In the genomic region with DNA sequence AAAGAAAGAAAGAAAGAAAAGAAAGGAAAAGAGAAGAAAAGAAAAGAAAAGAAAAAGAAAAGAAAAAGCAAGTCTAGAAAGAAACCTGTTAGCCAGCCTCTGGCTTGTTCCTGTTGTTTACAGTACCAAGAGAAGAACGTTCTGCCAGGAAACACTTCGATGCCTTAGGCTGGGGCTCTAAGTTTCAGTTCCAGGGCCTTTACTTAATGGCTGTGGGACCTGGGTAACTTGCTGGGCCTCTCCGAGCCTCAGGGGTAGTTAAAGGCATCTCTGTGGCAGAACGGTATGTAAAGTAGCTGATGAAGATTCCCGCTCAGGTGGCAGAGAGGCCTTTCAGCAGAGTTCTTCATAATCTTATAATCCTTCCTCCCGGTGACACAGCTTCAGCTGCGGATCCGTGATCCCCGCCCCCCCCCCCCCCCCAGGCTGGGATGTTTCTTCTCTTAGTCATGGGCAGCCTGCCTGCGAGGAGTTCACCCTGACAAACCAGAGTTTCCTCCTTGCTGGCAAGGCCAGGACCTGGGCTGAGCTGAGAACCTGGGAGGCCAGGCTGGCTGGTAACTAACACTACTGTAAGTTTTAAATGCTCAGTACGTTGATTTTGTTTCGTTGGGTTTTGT, we compare ENCODE assay signal across 11 mouse cellular contexts. TPM values are rescaled to one million over a fixed set of nuclear protein-coding genes. Genes with fewer than 3 reads are reported as not detected.
DNase-seq lines count a peak whose midpoint lies in the region; ATAC-seq and TF ChIP-seq lines count a peak whose summit lies in the region.
"Had no signal": no experiment of that assay in that cellular context is flagged by ENCODE, and none has a peak within 500 bp of the region (broad histone marks: within the 10 kb centered on the region; RNA-seq: fewer than 3 reads in every experiment).

No protein-coding gene starts in this region.

- H3K4me2 ChIP-seq in kidney, embryonic 14.5 days (replicated peaks; ENCODE audit: low read depth, low read length): no peak overlapping the region
- H3K4me2 ChIP-seq in lung, embryonic 14.5 days: no peak overlapping the region

- no peak overlapping the region for H3K4me3 ChIP-seq in kidney, embryonic 14.5 days (ENCODE audit: low read length)
- no peak overlapping the region for H3K4me3 ChIP-seq in lung, embryonic 14.5 days (ENCODE audit: low read depth, low read length)
- H3K4me3 ChIP-seq: neural tube, embryonic 13.5 days had no signal

- peak; percentile 44 for DNase-seq in adrenal gland, postnatal 14 days
- DNase-seq in adrenal gland, postnatal 10 days: no peak
- DNase-seq in kidney, postnatal 14 days: no peak
- DNase-seq in Muller cell, postnatal 12 days (ENCODE audit: inconsistent ontology term): peak; percentile 83
- peak; percentile 12 for DNase-seq in lung, embryonic 14.5 days
- DNase-seq in thymus, postnatal 25 days: no peak
- no peak for DNase-seq in embryo, embryonic 11 days
- DNase-seq: spleen, adult 18-20 months had no signal

- H3K36me3 ChIP-seq in kidney, embryonic 14.5 days (ENCODE audit: control insufficient read depth, insufficient read depth, low read length): no peaks in the 10 kb centered on the region
- H3K36me3 ChIP-seq in lung, embryonic 14.5 days (ENCODE audit: insufficient read depth): no peaks in the 10 kb centered on the region
- H3K36me3 ChIP-seq: neural tube, embryonic 13.5 days had no signal

- no peak for TF ChIP-seq CTCF in lung, embryonic 14.5 days (IDR thresholded peaks at IDR 0.05; ENCODE audit: low read depth)

- H3K4me1 ChIP-seq in kidney, embryonic 14.5 days (ENCODE audit: control insufficient read depth, insufficient read depth, low read length): peaks cover 2% of the 10 kb centered on the region; the same call in 1 of the 2 replicates
- H3K4me1 ChIP-seq in lung, embryonic 14.5 days (ENCODE audit: insufficient read depth): peaks cover 7% of the 10 kb centered on the region

- H3K27ac ChIP-seq in kidney, embryonic 14.5 days (ENCODE audit: low read depth, low read length): no peak overlapping the region; the same call in 1 of the 2 replicates
- peak overlapping the region; percentile 73 for H3K27ac ChIP-seq in lung, embryonic 14.5 days (ENCODE audit: low read depth)
- H3K27ac ChIP-seq: neural tube, embryonic 13.5 days had no signal

- WGBS in kidney, embryonic 14.5 days: 30% methylated on average over 12 of the region's 12 CpGs
- WGBS in lung, embryonic 14.5 days: 20% methylated on average over 12 of the region's 12 CpGs

- ATAC-seq in kidney, embryonic 14.5 days (ENCODE audit: low FRiP score, low TSS enrichment): no peak
- ATAC-seq in lung, embryonic 14.5 days (ENCODE audit: insufficient read depth): no peak

- peak overlapping the region; percentile 7; the same call in 1 of the 2 replicates for H3K9ac ChIP-seq in kidney, embryonic 14.5 days (ENCODE audit: low read depth, low read length)
- H3K9ac ChIP-seq in lung, embryonic 14.5 days: no peak overlapping the region

- H3K27me3 ChIP-seq in kidney, embryonic 14.5 days (ENCODE audit: control insufficient read depth, insufficient read depth, low read length): peaks cover 17% of the 10 kb centered on the region
- peaks cover 16% of the 10 kb centered on the region for H3K27me3 ChIP-seq in lung, embryonic 14.5 days (ENCODE audit: insufficient read depth, low read length)

- no peaks in the 10 kb centered on the region for H3K9me3 ChIP-seq in kidney, embryonic 14.5 days (ENCODE audit: control insufficient read depth, low read length)
- H3K9me3 ChIP-seq in lung, embryonic 14.5 days (ENCODE audit: low read depth, low read length): no peaks in the 10 kb centered on the region
- H3K9me3 ChIP-seq: neural tube, embryonic 13.5 days had no signal

RNA-seq across cellular contexts. Expression of gene Marveld3, which starts 3.9 kb away (rescaled TPM):
- total RNA-seq in adrenal gland, postnatal 14 days (2021): 0.15 and 0.53 TPM in 2 replicates
- under 1 TPM; 0.27 to 0.90 TPM for total RNA-seq in adrenal gland, postnatal 10 days (2021)
- 2.1 and 4.0 TPM in 2 replicates for polyA plus RNA-seq in kidney, embryonic 14.5 days (2014; fragmentation: Nextera tagmentation; extraction: Ambion mirVana)
- polyA plus RNA-seq in lung, embryonic 14.5 days (2014; fragmentation: Nextera tagmentation; extraction: Ambion mirVana): 5.4 and 6.3 TPM in 2 replicates

RNA-seq across cellular contexts. Expression of gene Tat, which starts 32.1 kb away (rescaled TPM):
- 6.8 and 46.2 TPM in 2 replicates for total RNA-seq in adrenal gland, postnatal 14 days (2021)
- 10 to 100 TPM in 1 of 2 experiments, 1 to 10 TPM in 1; 8.9 to 35.1 TPM for total RNA-seq in adrenal gland, postnatal 10 days (2021)
- polyA plus RNA-seq in kidney, embryonic 14.5 days (2014; fragmentation: Nextera tagmentation; extraction: Ambion mirVana): not detected in 2 replicates
- polyA plus RNA-seq in lung, embryonic 14.5 days (2014; fragmentation: Nextera tagmentation; extraction: Ambion mirVana): not detected in 2 replicates
- total RNA-seq: layer of hippocampus, adult 8-10 months had no signal
- polyA plus RNA-seq: neural tube, embryonic 13.5 days had no signal

Comparison
In these comparisons a context has a peak if more than half of its experiments do, and no peak if none do; other contexts are left out.
1. DNase-seq: peak in adrenal gland, postnatal 14 days (single experiment), Muller cell, postnatal 12 days (single experiment) and lung, embryonic 14.5 days (single experiment); none in adrenal gland, postnatal 10 days (single experiment), kidney, postnatal 14 days (single experiment), thymus, postnatal 25 days (single experiment) and embryo, embryonic 11 days (single experiment).